Mouse (Mus musculus) liver, adult 10 weeks (tissue): ENCODE measurements around the gene Pip4k2b. TPM values are rescaled to one million over a fixed set of nuclear protein-coding genes. Genes with fewer than 3 reads are reported as not detected.

ENCODE experiments used
- polyA plus RNA-seq: library from polyadenylated mRNA; stranded (reverse); fragments of 350-450 nt; fragmentation: Illumina TruSeq; extraction: RNeasy Lipid Tissue Mini Kit (QIAGEN cat#74804); gene quantifications from one replicate; pipeline ENCODE4 v1.2.3, GENCODE M21; 2014; ENCODE audit warnings: low read depth, low replicate concordance

Gene Pip4k2b
- polyA plus RNA-seq: 7.0 TPM

DNA sequence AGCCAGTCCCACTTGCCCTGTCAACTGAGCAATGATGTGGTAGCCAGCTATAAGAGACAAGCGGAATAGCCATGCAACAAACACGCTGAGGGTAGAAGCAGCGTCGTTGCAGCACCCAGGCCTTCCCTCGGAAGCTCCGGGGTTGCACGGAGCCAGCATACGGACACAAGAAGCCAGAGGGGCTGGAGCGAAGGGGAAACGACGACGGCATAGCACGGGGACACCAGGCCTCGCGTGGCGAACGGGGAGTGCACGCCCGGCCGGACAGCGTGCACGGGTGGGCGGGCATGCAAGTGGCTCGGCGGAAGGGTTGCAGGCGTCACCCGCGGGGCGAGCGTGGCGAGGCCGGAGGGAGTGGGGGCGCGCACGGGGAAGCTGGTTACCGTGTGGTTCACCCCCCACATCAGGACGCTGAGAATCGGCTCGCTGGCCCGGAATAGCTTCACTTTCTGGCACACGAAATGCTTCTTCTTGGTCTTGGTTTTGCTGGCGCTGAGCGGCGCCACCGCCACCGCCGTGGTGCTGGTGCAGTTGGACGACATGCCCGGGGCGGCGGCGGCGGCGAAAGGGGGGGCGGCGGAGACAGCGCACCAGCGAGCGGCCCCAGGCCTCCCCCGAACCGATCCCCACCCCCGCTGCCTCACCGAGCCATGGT, at the start of gene Pip4k2b:
Pip4k2b (minus strand) TSS at position 642 of the 655 bp plus-strand sequence.

GRCm38 (mm10) chr11:97781832-97782563, 37.5 kb upstream of the Pip4k2b start, which contains the start of gene Rpl23:
Gene Rpl23 (minus strand): TSS chr11:97782437.

GRCm38 (mm10) chr11:97775808-97776496, 31.4 kb upstream of the Pip4k2b start, which contains the start of gene 1700001P01Rik:
Gene 1700001P01Rik (minus strand): TSS chr11:97775918.

GRCm38 (mm10) chr11:97766154-97766881, 21.8 kb upstream of the Pip4k2b start, which contains the start of gene Cwc25:
Gene Cwc25 (minus strand): TSS chr11:97766556.

GRCm38 (mm10) chr11:97703039-97703826, 41.3 kb downstream of the Pip4k2b start, which contains the start of gene Psmb3:
Gene Psmb3 (plus strand): TSS chr11:97703399.

DNA sequence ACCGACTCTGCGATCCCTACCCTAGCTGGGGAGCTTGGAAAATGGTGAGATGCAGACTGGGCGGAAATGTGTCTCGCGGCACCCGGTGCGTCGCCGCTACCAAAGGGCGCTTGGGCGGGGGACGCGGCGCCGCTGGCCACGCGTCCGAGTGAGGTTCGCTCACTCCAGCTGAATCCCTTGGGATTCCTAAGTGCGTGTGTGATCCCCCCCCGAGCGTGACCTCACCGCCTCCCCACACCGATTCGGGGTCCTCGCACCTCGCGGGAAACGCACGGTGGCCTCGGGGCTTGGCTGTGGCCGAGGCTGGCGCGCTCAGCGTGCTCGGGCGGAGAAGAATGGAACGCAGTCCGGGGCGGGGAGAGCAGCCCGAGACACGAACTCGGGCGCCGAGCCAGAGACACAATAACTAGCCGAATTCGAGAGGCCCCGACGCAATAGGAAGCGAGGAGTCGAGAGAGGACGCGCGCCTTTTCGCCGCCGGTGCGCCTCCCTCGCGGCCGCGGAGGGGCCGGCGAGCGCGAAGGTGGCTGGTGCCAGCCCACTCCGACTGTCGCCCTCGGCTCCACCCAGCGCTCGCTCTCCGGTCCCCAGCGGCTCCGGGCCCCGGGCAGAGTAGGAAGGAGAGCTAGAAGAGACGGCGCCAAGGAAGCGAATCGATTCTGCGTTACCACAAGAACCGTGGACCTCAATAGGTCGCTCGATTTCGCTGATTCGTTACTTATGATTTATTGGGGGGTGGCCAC, 44.3 kb downstream of the Pip4k2b start, which contains the start of gene Pcgf2:
Pcgf2 (minus strand) TSS at position 495 of the 743 bp plus-strand sequence.

GRCm38 (mm10) chr11:97685613-97686321, 58.7 kb downstream of the Pip4k2b start, which contains the start of gene Cisd3:
Gene Cisd3 (plus strand): TSS chr11:97685826.

Other genes with a start within 250 kb of the Pip4k2b start
- not detected for gene 4933428G20Rik, start 244.4 kb downstream of the Pip4k2b start, polyA plus RNA-seq
- 0.05 TPM for gene Srcin1, start 168.5 kb downstream of the Pip4k2b start, polyA plus RNA-seq
- not detected for gene Epop, start 115.0 kb downstream of the Pip4k2b start, polyA plus RNA-seq
- gene Mllt6, start 81.3 kb downstream of the Pip4k2b start, polyA plus RNA-seq: 2.0 TPM
- gene Cisd3, start 58.9 kb downstream of the Pip4k2b start, polyA plus RNA-seq: 14.6 TPM
- gene Pcgf2, start 44.2 kb downstream of the Pip4k2b start, polyA plus RNA-seq: 0.98 TPM
- gene Psmb3, start 41.3 kb downstream of the Pip4k2b start, polyA plus RNA-seq: 20.8 TPM
- 8.0 TPM for gene Cwc25, start 21.9 kb upstream of the Pip4k2b start, polyA plus RNA-seq
- gene 1700001P01Rik, start 31.2 kb upstream of the Pip4k2b start, polyA plus RNA-seq: not detected
- gene Rpl23, start 37.7 kb upstream of the Pip4k2b start, polyA plus RNA-seq: 672 TPM
- gene Lasp1, start 54.3 kb upstream of the Pip4k2b start, polyA plus RNA-seq: 30.9 TPM
- gene B230217C12Rik, start 96.1 kb upstream of the Pip4k2b start, polyA plus RNA-seq: 0.77 TPM
- 0.98 TPM for gene Fbxo47, start 139.4 kb upstream of the Pip4k2b start, polyA plus RNA-seq
- gene Plxdc1, start 241.7 kb upstream of the Pip4k2b start, polyA plus RNA-seq: not detected